Mouse (Mus musculus) liver, adult (tissue): Measurements from ENCODE around the gene Abi3.

Source experiments
- GATA4 ChIP-seq: IDR thresholded peaks from 2 replicates; pipeline ENCODE4 v1.6.1; 2014; ENCODE audit warnings: mild to moderate bottlenecking, low read length; ENCODE audit not compliant: insufficient replicate concordance

Abi3 gene

GRCm38 (mm10) chr11:95843421-95843950 is 1.2 kb upstream of the Abi3 start:
- TF ChIP-seq GATA4: no peak

- no peak for TF ChIP-seq GATA4
These were observed 677 bp upstream of the Abi3 start for GRCm38 (mm10) chr11:95842953-95843352.

- no peak for TF ChIP-seq GATA4
These were observed 812 bp downstream of the Abi3 start for GRCm38 (mm10) chr11:95841498-95841830.

- TF ChIP-seq GATA4: no peak
These were observed 1.4 kb downstream of the Abi3 start for GRCm38 (mm10) chr11:95840694-95841497.

- no peak for TF ChIP-seq GATA4
These were observed 3.0 kb downstream of the Abi3 start for GRCm38 (mm10) chr11:95838999-95839868.

GRCm38 (mm10) chr11:95838598-95838997 is 3.7 kb downstream of the Abi3 start:
- TF ChIP-seq GATA4: no peak

GRCm38 (mm10) chr11:95837059-95837458 is 5.2 kb downstream of the Abi3 start, which contains the start of gene Gngt2:
Gene Gngt2, plus strand, starts transcription at chr11:95837216.
- 0 out of 2 replicates have a peak, but pooled peaks have one; percentile 18 for TF ChIP-seq GATA4

GRCm38 (mm10) chr11:95836433-95836832 is 5.8 kb downstream of the Abi3 start:
- no peak for TF ChIP-seq GATA4

- TF ChIP-seq GATA4: no peak
These were observed 6.4 kb downstream of the Abi3 start for GRCm38 (mm10) chr11:95835832-95836231.

GRCm38 (mm10) chr11:95834742-95835710 is 7.2 kb downstream of the Abi3 start:
- TF ChIP-seq GATA4: peak; percentile 97

GRCm38 (mm10) chr11:95834143-95834667 is 8.1 kb downstream of the Abi3 start:
- no peak for TF ChIP-seq GATA4

GRCm38 (mm10) chr11:95833631-95834142 is 8.6 kb downstream of the Abi3 start:
- no peak for TF ChIP-seq GATA4

- TF ChIP-seq GATA4: no peak
These were observed 9.2 kb downstream of the Abi3 start for GRCm38 (mm10) chr11:95833006-95833570.
